Mouse (Mus musculus) splenic B cell, adult 2 months (primary cell): ENCODE measurements around the gene Abat.

Experiments used
- DNase-seq: peaks from one replicate; pipeline ENCODE4 v3.0.0-alpha.2; 2011; ENCODE audit warnings: low read depth, low spot score
- H3K27me3 ChIP-seq: 2 replicates; pipeline ENCODE4 v1.6.1; 2012; ENCODE audit warnings: mild to moderate bottlenecking, low read length, moderate library complexity, mixed read lengths; ENCODE audit not compliant: control insufficient read depth, poor library complexity, insufficient read depth, severe bottlenecking
- H3K36me3 ChIP-seq: 2 replicates; pipeline ENCODE4 v1.6.1; 2012; ENCODE audit warnings: mild to moderate bottlenecking, low read length, moderate library complexity, mixed read lengths; ENCODE audit not compliant: control insufficient read depth, poor library complexity, insufficient read depth, severe bottlenecking

The Abat gene

GRCm38 (mm10) chr16:8576111-8576510 lies 62.9 kb downstream of the Abat start:
- DNase-seq: no peak
- Histone ChIP-seq H3K36me3 (no peaks in the 10 kb centered on the region), H3K27me3 (no peaks in the 10 kb centered on the region)

- H3K27me3 ChIP-seq: no peaks in the 10 kb centered on the region
- no peaks in the 10 kb centered on the region for H3K36me3 ChIP-seq
- no peak for DNase-seq
These were observed 63.7 kb downstream of the Abat start for GRCm38 (mm10) chr16:8576901-8577300.

- DNase-seq: no peak
- H3K27me3 ChIP-seq: no peaks in the 10 kb centered on the region
- no peaks in the 10 kb centered on the region for H3K36me3 ChIP-seq
These were observed 65.1 kb downstream of the Abat start for GRCm38 (mm10) chr16:8578326-8578725.

GRCm38 (mm10) chr16:8579546-8579945 lies 66.3 kb downstream of the Abat start:
- H3K27me3 ChIP-seq: no peaks in the 10 kb centered on the region
- DNase-seq: no peak
- H3K36me3 ChIP-seq: no peaks in the 10 kb centered on the region

GRCm38 (mm10) chr16:8581661-8582239 lies 68.5 kb downstream of the Abat start:
- DNase-seq: no peak
- Histone ChIP-seq H3K27me3 (no peaks in the 10 kb centered on the region), H3K36me3 (no peaks in the 10 kb centered on the region)

GRCm38 (mm10) chr16:8582579-8583295 lies 69.5 kb downstream of the Abat start:
- no peak for DNase-seq
- no peaks in the 10 kb centered on the region for H3K27me3 ChIP-seq
- H3K36me3 ChIP-seq: no peaks in the 10 kb centered on the region

GRCm38 (mm10) chr16:8584248-8584647 lies 71.0 kb downstream of the Abat start:
- DNase-seq: no peak
- H3K27me3 ChIP-seq: no peaks in the 10 kb centered on the region
- H3K36me3 ChIP-seq: no peaks in the 10 kb centered on the region

- no peaks in the 10 kb centered on the region for H3K27me3 ChIP-seq
- no peak for DNase-seq
- H3K36me3 ChIP-seq: no peaks in the 10 kb centered on the region
These were observed 71.8 kb downstream of the Abat start for GRCm38 (mm10) chr16:8585056-8585455.

GRCm38 (mm10) chr16:8595411-8595810 lies 82.2 kb downstream of the Abat start:
- DNase-seq: no peak

GRCm38 (mm10) chr16:8596336-8596735 lies 83.1 kb downstream of the Abat start:
- no peak for DNase-seq
- Histone ChIP-seq H3K36me3 (no peaks in the 10 kb centered on the region), H3K27me3 (no peaks in the 10 kb centered on the region)

More at GRCm38 (mm10) chr16:8595411-8595810, 82.2 kb downstream of the Abat start:
- H3K27me3 ChIP-seq: no peaks in the 10 kb centered on the region
- H3K36me3 ChIP-seq: no peaks in the 10 kb centered on the region

GRCm38 (mm10) chr16:8597516-8597915 lies 84.3 kb downstream of the Abat start:
- Histone ChIP-seq H3K36me3 (no peaks in the 10 kb centered on the region), H3K27me3 (no peaks in the 10 kb centered on the region)
- DNase-seq: no peak

GRCm38 (mm10) chr16:8603789-8604188 lies 90.6 kb downstream of the Abat start:
- DNase-seq: no peak
- no peaks in the 10 kb centered on the region for H3K27me3 ChIP-seq
- no peaks in the 10 kb centered on the region for H3K36me3 ChIP-seq

- DNase-seq: no peak
- Histone ChIP-seq H3K36me3 (no peaks in the 10 kb centered on the region), H3K27me3 (no peaks in the 10 kb centered on the region)
These were observed 97.2 kb downstream of the Abat start for GRCm38 (mm10) chr16:8610397-8610796.

GRCm38 (mm10) chr16:8612214-8613005 lies 99.2 kb downstream of the Abat start:
- Histone ChIP-seq H3K36me3 (no peaks in the 10 kb centered on the region), H3K27me3 (no peaks in the 10 kb centered on the region)
- DNase-seq: no peak

GRCm38 (mm10) chr16:8613039-8613438 lies 99.8 kb downstream of the Abat start:
- DNase-seq: no peak
- H3K27me3 ChIP-seq: no peaks in the 10 kb centered on the region
- H3K36me3 ChIP-seq: no peaks in the 10 kb centered on the region
